Mouse (Mus musculus) ES-E14 (cell line): ENCODE results near the gene Tanc2.

Source experiments
- CHD2 ChIP-seq: IDR thresholded peaks from 2 replicates; pipeline ENCODE4 v1.6.1; 2014; ENCODE audit warnings: mild to moderate bottlenecking, low read depth, low read length, inconsistent platforms
- HCFC1 ChIP-seq: IDR thresholded peaks from 2 replicates; pipeline ENCODE4 v1.6.1; 2012; ENCODE audit warnings: low read length, inconsistent platforms, borderline replicate concordance; ENCODE audit not compliant: insufficient read depth
- MAFK ChIP-seq: IDR thresholded peaks from 2 replicates; pipeline ENCODE4 v1.6.1; 2014; ENCODE audit warnings: mild to moderate bottlenecking, low read depth, low read length, inconsistent platforms; ENCODE audit not compliant: insufficient read depth

GRCm38 (mm10) chr11:105975636-105976035 lies 385.9 kb downstream of the Tanc2 start:
- TF ChIP-seq HCFC1 (no peak), MAFK (no peak), CHD2 (no peak)
